Mouse (Mus musculus) spleen, adult 18-20 months (tissue): ENCODE measurements around the gene Disp1.

ENCODE experiments used
- DNase-seq, 2 experiments: peaks; one replicate each; pipeline ENCODE4 v3.0.0; 2022; ENCODE audit warnings: mixed read lengths in 2 of 2

The Disp1 gene

GRCm38 (mm10) chr1:183160188-183160587 lies 61.1 kb downstream of the Disp1 start:
- no peak for DNase-seq

GRCm38 (mm10) chr1:183159183-183159582 lies 62.1 kb downstream of the Disp1 start:
- DNase-seq = no peak

GRCm38 (mm10) chr1:183155600-183155999 lies 65.7 kb downstream of the Disp1 start:
- no peak for DNase-seq

GRCm38 (mm10) chr1:183154296-183155204 lies 66.8 kb downstream of the Disp1 start:
- DNase-seq = no peak

- no peak for DNase-seq
Measured at GRCm38 (mm10) chr1:183153354-183153753, 68.0 kb downstream of the Disp1 start.

- DNase-seq = no peak
Measured at GRCm38 (mm10) chr1:183151510-183152319, 69.6 kb downstream of the Disp1 start.

- DNase-seq = no peak
Measured at GRCm38 (mm10) chr1:183150379-183150840, 70.9 kb downstream of the Disp1 start.

GRCm38 (mm10) chr1:183149571-183150105 lies 71.7 kb downstream of the Disp1 start:
- no peak for DNase-seq

- peak in 1 of 2 experiments; percentile 7 for DNase-seq
Measured at GRCm38 (mm10) chr1:183147438-183147841, 73.9 kb downstream of the Disp1 start.

GRCm38 (mm10) chr1:183146795-183147194 lies 74.5 kb downstream of the Disp1 start:
- DNase-seq = no peak

- no peak for DNase-seq
Measured at GRCm38 (mm10) chr1:183146102-183146735, 75.1 kb downstream of the Disp1 start.

GRCm38 (mm10) chr1:183144602-183145205 lies 76.6 kb downstream of the Disp1 start:
- no peak for DNase-seq

GRCm38 (mm10) chr1:183143246-183143645 lies 78.1 kb downstream of the Disp1 start:
- no peak for DNase-seq

- no peak for DNase-seq
Measured at GRCm38 (mm10) chr1:183142566-183142965, 78.8 kb downstream of the Disp1 start.

- no peak for DNase-seq
Measured at GRCm38 (mm10) chr1:183141329-183141728, 80.0 kb downstream of the Disp1 start.

GRCm38 (mm10) chr1:183140511-183141268 lies 80.6 kb downstream of the Disp1 start:
- no peak for DNase-seq

- no peak for DNase-seq
Measured at GRCm38 (mm10) chr1:183138088-183138487, 83.2 kb downstream of the Disp1 start.

- DNase-seq = no peak
Measured at GRCm38 (mm10) chr1:183134427-183134826, 86.9 kb downstream of the Disp1 start.

- no peak for DNase-seq
Measured at GRCm38 (mm10) chr1:183133440-183133839, 87.9 kb downstream of the Disp1 start.

GRCm38 (mm10) chr1:183127246-183127645 lies 94.1 kb downstream of the Disp1 start:
- no peak for DNase-seq

- DNase-seq = no peak
Measured at GRCm38 (mm10) chr1:183123725-183124124, 97.6 kb downstream of the Disp1 start.
